Mouse (Mus musculus) granulocyte monocyte progenitor cell, adult 5-6 weeks (primary cell): ENCODE measurements around the gene Mdga1. TPM values are rescaled to one million over a fixed set of nuclear protein-coding genes. Genes with fewer than 3 reads are reported as not detected.
A peak's percentile ranks its signal among the peaks of the same experiment; 100 is the strongest.

Experiments
- ATAC-seq: replicated peaks from 2 replicates; pipeline ENCODE4 v1.8.0; 2016; ENCODE audit warnings: mild to moderate bottlenecking, moderate TSS enrichment, inconsistent platforms; ENCODE audit not compliant: poor library complexity, severe bottlenecking
- total RNA-seq, 2 experiments: library from RNA; stranded (forward) in 1 of 2; stranded (reverse) in 1 of 2; fragments of 200-712, 200-1000 nt in 1 of 2; fragments of >200 nt in 1 of 2; fragmentation: Nextera tagmentation in 1 of 2; gene quantifications; 2 replicates each; pipeline ENCODE4 v1.2.3; 2014 to 2017

Mdga1 gene
- total RNA-seq, 2 experiments from 2014 or later = 7.8 to 14.8 TPM

DNA sequence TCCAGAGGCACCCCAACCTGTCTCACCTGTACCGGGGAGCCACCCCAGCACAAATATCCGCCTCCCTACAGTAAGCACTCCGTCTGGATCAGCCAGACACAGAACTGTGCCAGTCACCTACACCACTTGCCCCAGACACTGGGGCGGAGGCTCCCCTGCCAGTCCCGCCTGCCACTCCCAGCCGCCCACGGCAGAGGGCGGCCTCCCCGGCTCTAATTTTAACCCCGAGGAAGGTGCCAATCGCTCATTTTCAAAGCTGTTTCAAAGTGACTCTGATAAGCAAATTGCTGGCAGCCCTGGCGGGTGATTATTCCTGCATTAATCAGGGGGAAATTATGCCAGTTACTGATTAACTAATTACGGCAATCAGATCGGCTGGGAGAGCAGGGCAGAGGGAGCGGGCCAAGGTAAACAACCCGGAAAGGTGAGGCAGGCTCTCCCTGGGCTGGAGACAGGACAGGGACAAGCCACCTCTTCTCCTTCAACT is 41.1 kb downstream of the Mdga1 start:
- ATAC-seq = 0 out of 2 replicates have a peak, but pooled peaks have one; percentile 40

DNA sequence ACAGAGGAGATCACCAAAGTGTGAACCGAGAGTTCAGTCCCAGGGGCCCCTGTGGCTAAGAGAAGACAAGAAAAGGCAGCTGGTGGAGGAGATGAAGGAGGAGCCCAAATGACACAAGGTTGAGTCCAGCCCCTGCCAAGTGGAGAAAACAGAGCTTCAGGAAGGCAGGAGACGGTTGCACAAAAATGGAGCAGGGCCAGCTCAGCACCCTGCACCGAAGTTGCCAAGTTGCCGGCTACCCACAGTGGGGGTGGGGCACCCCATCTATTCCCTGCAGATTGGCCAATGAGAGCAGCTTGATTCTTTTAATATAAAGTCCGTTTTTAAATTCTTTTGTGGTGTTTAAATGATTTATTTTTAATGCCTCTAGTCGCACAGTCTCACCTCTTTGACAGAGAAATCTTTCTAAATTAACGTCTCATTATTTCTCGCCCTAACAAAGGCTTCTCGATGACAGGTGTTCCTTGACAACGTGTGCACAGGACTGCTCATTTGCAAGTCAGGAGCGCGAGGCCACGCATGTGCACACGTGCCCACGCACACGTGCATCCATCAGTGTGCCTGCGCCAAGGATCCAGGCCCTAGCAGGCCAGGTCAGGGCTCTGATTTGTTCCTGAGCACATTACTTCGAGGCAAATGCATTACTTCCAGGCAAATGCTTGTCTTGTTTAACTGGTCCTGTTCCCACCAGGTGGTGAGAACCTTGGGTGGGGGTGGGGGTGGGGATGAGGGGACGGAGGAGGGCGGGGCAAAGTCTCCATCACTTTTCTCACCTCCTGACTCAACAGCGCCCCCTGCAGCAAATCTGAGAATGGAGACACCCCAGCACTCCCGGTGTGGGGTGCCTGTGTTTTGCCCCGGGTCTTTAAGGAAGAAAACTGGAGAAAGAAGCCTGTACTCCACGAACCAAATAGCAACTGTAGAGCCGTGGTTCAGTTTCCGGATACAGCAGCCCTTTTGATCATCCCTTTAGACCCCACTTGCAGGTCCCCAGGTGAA is 44.0 kb downstream of the Mdga1 start:
- no peak for ATAC-seq

DNA sequence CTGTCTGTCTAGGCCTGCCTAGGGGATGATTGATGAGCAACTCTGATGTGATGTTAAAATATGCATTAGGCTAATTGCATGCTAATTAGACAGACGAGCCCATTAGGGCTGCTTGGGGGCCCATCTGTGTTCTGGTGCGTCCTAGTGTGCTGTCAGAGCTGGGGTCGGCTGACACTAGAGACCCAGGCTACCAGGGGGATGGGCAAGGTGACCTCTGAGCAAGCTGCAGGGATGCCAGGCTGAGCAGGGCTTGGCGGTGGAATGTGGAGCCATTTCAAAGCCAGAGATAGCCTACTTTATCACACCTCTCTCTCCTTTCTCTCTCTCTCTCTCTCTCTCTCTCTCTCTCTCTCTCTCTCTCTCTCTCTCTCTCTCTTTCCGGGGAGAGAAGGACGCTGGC is 49.8 kb downstream of the Mdga1 start:
- ATAC-seq = no peak

DNA sequence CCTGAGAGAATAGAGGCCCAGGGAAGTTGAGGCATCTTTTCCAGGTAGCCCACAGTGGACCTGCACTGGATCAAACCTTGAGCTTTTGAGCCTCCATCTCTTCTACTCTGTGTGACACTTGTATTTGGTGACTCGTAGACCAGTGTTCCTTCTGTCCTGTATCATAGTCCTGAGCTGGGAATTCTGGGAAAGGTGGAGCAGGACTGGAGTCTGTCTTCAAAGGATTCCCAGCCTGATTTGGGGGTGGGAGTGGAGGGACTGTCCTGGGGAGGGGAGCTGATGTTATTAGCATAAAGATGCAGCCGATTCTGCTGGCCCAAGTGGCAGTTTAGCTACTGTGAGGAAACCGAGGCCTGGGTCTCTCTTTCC is 50.4 kb downstream of the Mdga1 start:
- no peak for ATAC-seq

DNA sequence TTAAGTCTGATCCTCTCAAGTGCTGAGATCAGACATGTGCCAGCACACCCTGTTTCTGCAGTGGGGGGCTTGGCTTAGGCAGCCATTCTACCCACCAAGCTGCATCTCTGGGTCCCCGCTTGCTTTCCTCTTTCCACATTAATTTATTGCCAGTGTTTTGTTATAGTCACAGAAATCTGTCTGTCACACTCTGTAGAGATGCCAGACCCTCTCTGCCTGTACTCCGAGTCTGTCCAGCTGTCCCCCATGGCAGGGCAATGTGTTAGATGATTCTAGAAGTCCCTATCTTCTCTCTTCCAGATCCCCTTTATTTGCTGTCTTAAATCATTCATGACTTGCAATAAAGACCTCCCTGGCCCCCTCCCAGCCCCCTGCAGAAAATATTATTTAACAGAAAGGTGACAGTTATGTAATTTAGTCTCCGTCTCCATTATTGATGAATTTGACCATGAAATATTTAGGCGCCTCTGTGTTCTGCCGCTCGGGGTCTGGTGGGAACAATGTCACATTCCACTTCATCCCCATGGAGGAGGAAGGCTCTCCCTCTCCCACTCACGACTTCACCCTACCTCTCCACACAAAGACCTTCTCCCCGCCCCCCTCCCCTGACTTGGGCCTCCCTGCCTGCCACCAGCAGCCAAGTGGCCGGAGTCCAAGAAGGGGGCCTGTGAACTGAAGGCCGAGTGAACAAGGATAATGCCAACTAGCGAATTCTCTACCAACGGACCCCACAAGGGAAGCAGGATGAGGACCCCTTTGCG is 50.9 kb downstream of the Mdga1 start:
- no peak for ATAC-seq

DNA sequence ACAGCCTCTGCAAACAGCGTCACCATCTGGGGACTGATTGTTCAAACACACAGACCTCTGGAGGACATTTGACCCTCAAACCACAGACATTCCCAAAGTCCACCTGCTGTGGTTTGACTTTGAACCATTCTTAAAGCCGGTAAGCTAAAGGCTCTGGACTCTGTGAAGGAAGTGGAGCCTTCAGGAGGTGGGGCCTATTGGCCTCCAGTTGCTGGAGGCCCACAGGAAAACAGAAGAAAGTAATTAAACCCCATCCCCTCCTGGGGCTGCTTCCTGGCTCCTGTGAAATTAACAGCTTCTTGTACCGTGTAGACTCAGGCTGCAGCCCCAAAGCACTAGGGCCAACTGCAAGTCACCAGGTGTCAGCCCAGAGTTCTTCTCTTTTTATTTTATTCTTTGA is 52.9 kb downstream of the Mdga1 start:
- no peak; the same call in 1 of the 2 replicates for ATAC-seq

DNA sequence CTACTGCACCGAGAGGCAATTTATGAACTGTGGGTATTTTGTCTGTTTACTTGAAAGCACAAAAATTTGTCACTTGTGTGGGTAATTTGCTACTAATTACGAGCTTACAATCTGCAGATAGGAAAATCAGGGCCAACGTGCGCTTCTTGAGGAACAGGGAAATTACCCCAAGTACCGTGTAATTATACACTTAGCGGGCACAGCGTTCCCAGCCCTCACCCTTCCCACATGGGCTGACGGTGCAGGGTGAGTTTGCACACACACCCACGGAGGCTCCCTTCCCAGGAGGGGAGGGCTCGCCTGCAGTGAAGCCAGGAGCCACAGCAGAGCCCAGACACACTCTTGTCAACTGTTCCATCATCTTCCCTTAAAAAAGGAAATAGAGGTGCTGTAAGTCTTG is 54.1 kb downstream of the Mdga1 start:
- ATAC-seq = no peak

DNA sequence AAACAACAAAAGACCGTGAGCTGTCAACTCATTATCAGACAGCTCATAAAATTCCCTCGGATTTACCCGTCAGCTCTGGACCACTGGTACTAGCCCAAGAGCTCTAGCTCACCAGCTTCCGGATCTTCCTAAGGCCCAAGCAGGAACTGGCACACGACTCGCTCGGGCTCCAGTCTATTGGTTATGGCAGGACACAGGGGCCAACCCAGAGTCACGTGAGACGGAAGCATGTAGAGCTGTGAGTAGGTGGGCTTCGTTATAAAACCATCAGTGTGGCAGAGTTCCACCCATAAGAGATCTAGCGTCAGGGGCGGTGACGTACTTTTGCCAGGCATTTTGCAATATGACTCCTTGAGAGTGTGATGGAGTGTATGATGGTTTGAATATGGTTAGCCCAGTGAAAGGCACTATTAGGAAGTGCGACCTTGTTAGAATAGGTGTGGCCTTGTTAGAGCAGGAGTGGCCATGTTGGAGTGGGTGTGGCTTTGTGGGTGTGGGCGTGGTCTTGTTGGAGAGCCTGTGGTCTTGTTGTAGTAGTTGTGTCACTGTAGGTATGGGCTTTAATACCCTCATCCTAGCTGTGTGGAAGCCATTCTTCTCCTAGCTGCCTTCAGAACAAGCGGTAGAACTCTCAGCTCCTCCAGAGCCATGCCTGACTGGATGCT is 56.5 kb downstream of the Mdga1 start:
- ATAC-seq = no peak

DNA sequence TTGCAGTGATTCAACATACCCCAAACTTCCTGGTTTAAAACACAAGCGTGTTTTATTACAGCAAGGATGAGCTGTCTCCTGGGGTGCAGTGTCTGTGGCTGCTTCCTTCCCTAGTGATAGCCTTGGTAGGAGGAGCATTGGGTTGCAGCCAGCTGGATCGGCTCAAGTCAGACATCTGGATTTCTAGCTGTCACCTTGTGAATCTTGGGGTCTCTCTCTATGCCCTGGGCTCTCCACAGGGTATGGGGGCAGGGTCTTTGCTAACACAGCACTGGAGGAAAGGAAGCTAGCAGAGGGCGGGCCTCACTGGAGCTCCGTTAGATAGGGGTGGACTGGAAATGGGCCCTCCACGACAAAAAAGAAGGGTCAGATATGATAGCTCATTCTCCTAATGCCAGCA is 57.2 kb downstream of the Mdga1 start:
- no peak for ATAC-seq

DNA sequence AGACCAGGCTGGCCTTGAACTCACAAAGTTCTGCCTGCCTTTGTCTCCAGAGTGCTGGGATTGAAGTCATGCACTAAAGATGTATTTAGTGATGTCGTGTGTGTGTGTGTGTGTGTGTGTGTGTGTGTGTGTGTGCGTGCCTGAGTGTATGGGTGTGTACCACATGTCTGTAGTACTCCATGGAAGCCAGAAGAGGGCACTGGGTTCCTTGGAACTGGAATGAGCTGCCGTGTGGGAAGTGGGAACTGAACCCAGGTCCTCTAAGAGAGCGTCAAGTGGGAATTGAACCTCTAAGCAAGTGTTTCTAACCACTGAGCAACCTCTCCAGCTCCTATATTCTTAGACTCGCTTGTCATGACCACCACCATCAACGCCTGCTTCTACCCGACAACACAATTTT is 60.9 kb downstream of the Mdga1 start:
- no peak for ATAC-seq

DNA sequence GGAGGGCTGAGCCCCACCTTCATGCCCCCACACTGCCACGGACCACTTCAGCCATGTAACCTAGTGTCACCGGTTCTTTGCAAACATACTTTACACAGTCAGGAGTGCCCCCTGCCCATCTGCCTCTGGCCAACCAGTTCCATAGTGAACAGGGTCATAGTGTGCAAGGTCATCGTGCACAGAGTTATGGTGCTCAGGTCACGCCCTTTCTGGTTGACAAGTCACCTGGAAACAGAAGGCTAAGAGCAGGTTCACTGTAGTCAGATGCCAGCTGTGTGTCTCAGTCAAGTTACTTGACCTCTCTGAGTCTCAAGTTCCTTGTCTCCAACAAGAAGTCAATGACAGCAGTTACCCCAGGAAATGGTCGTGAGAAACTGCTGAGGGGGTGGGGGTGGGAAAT is 65.2 kb downstream of the Mdga1 start:
- ATAC-seq = no peak

DNA sequence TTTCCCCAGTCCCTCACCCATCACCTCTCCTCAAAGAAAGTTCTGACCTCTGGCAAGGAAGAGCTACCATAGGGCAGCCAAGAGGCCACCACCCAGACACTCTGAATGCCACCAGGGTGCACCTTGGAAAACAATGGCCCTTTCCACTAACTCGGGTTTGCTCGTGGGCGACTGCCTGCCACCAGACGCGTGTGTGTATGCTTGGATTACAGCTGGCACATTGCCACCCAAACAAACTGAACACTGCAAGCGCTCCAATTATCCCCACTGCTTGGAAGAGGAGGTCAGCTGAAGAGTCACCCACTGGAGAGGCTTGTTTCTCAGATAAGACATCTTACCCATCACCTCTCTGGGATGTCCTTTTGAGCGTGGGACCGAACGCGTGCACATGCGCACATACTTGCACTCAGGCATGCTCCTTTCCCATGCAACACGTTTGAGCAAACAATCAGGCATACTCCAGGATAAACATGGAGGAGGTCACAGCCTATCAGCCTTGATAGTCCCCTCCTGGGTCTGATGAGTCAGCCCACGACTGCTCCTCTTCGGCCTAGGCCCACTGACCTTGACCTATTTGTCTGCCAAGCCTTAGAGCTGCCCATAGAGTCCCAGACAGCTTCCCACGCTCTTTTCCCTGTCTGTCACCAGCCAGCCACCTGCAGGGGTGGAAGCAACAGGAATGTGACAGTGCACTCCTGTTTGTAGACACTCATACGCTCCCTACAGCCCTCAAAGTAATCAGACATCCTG is 67.3 kb downstream of the Mdga1 start:
- no peak for ATAC-seq

DNA sequence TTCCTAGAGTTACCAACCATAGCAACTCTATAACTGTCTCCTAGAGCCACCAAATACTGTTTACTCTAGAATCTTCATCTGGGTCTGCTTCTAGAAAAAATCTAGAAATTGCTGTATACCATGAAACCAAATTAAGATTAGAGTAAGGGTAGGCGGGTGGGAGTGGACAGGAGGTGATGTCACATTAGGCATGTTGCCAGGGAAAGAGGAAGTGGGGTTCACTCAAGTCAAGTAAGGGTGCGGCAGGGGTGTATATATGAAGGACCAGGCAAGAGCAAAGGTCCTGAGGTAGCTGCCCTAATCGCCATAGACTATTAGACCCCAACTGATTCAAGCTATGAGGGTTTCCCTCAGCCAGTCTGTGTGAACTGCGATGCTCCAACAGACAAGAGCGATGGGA is 69.6 kb downstream of the Mdga1 start:
- ATAC-seq = no peak

DNA sequence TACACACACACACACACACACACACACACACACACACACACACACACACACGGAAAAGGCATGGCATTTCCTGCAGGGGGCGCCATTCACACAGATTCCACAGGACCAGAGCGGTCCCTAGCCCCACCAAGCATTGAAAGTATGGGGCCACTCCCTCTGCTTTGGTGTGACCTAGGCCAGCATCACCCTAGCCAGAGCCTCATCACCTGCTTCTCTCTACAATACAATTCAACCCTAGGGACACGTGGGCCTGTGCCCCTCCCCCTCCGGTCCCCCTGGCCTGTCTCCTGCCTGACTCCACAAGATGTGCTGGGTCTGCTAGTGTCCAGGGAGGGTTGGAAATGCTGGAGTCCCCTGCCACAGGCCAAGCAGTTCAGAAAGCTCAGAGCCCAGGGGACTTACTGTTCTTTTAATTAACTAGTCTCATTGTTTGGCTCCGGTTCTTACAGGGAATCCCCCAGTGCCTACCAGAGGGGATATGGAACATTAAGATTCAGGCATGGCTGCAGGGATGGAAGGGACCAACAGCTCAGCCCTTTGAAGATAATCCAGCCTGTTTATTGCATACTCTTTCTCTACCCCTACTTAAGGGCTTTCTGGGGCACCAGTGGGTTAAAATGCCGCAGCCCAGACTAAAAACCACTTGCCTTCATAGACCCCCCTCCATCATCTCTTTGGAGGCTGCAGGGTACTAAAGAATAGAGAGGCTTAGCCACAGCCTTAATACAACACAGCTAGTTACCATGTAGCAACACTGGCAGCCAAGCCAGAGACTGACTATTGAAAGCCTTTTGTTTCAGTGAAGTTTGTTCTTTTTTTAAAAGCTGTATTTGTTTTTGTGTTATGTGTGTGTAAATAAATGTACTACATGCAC is 73.5 kb downstream of the Mdga1 start:
- no peak; the same call in 1 of the 2 replicates for ATAC-seq

DNA sequence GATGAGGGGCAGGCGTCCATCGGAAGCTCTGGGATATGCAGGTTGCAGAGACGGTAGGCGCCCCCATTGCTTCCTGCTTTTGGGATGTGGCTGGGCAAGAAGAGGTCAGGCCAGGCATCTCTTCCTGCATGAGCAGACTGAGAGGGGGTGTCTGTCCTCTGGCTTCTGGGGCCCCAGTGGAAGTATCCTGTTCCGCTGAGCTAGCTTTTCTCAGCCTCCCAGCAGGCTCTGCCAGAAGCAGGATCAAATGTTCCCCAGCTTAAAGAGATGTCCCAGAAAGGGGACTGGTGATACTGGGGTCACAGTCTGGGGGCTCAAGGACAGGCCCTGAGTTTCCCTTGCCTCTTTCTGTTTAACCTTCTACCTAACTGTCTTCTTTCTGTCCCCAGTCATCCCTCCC is 74.3 kb downstream of the Mdga1 start:
- ATAC-seq = no peak

DNA sequence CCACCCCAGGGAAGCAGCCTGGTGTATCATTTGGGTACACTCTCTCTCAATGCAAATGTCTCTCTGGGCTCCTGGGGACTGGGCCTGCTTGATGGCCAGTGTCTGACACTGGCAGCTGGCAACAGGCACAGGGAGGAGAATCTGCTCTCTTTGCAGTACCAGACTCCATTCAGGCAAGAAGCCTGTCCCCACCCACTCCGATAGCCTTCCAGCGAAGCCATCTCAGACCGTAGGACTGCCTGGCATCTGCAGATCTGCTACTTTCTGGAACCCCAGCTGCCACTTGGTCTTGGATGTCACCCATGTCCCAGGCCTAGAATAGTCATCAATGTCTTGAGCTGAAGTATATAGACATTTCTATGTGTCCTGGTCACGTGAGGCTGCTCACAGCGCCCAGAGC is 74.9 kb downstream of the Mdga1 start:
- no peak for ATAC-seq

DNA sequence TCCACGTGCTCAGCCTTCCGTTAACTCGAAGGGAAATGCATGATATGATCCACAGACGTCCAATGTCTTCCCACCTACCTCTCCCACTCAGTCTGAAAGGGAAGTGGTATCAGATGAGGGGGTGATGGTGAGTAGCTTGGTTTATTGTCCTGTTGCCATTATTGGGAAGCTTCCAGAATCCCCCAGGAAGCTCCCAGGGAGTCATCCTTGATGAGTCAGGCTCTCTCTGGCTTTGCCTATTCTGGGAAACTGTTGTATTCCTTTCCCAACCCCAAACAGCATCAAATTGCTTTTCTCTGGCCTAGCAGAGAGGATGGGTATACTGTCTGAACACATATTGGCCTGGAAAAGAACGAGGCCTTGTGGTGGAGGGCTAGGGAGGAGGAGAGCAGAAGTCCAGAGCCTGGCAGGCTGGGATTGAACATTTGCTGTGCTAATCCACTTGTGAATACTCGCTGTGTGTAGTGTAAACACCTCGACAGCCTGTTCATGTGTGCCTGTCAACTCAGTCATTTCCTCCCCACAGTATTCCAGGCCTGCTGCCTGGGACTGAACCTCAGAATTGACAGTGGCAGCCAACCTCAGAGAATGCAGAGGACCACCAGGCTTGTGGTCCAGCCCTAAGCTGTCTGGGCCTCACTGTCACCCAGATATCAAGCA is 79.3 kb downstream of the Mdga1 start:
- no peak for ATAC-seq
